11 mouse cellular contexts compared by ENCODE assay signal in genomic region chr7:74663820-74664219, GRCm38 (mm10).
"Had no signal": no experiment of that assay in that cellular context is flagged by ENCODE, and none has a peak within 500 bp of the region (broad histone marks: within the 10 kb centered on the region; RNA-seq: fewer than 3 reads in every experiment).

No protein-coding gene starts in this region.

- ATAC-seq: liver, postnatal 0 days; lung, postnatal 0 days; midbrain, embryonic 15.5 days had no signal

- DNase-seq: kidney, postnatal 14 days; kidney, postnatal 4 days; left cerebral cortex, postnatal 4 days; liver, postnatal 0 days; lung, embryonic 14.5 days; retina, postnatal 1 day; right cerebral cortex, postnatal 25 days; thymus, adult 18-20 months; thymus, postnatal 36 days had no signal
